Mouse (Mus musculus) stomach, postnatal 0 days (tissue): ENCODE results near the gene Trim25.
"Not testable (repeated sequence)": the region's sequence is repeated elsewhere in the genome, so short reads cannot be mapped to it uniquely, and the experiment has no call there.

Source experiments
- CTCF ChIP-seq: IDR thresholded peaks from 2 replicates; pipeline ENCODE4 v1.5.1; 2016; ENCODE audit warnings: antibody characterized with exemption, low read depth, mild to moderate bottlenecking, moderate library complexity
- EP300 ChIP-seq: optimal IDR thresholded peaks from 2 replicates; pipeline ENCODE3; 2016; ENCODE audit warnings: antibody characterized with exemption

- not testable (repeated sequence) for TF ChIP-seq EP300, CTCF
Observed at GRCm38 (mm10) chr11:89041073-89041472, 41.9 kb downstream of the Trim25 start.
